Mouse (Mus musculus) lung, embryonic 16.5 days (tissue): ENCODE measurements around the gene Nhsl1. TPM values are rescaled to one million over a fixed set of nuclear protein-coding genes. Genes with fewer than 3 reads are reported as not detected.

Experiments
- ATAC-seq: fragments of 200-750 bp; cut with Nextera tagmentation; 2 replicates; pipeline ENCODE4 v1.8.0; 2017; ENCODE audit warnings: low read depth, mild to moderate bottlenecking, moderate library complexity
- H3K27ac ChIP-seq: fragments of 300-500 bp; sonication (generic); 2 replicates; pipeline ENCODE4 v1.5.1; 2014; ENCODE audit warnings: mild to moderate bottlenecking, control low read depth, low read length
- H3K27me3 ChIP-seq: fragments of 300-500 bp; sonication (generic); 2 replicates; pipeline ENCODE4 v1.6.1; 2014; ENCODE audit warnings: low read depth, low read length, mixed read lengths; ENCODE audit not compliant: control insufficient read depth, insufficient read depth
- H3K36me3 ChIP-seq: fragments of 300-500 bp; sonication (generic); 2 replicates; pipeline ENCODE4 v1.6.1; 2014; ENCODE audit warnings: low read length; ENCODE audit not compliant: control insufficient read depth, insufficient read depth
- H3K4me1 ChIP-seq: fragments of 300-500 bp; sonication (generic); replicated peaks from 2 replicates; pipeline ENCODE4 v1.6.1; 2014; ENCODE audit warnings: low read length, mixed read lengths; ENCODE audit not compliant: control insufficient read depth, insufficient read depth
- H3K4me2 ChIP-seq: fragments of 300-500 bp; sonication (generic); 2 replicates; pipeline ENCODE4 v1.6.1; 2014; ENCODE audit warnings: low read depth, low read length, control low read depth
- H3K4me3 ChIP-seq: fragments of 300-500 bp; sonication (generic); 2 replicates; pipeline ENCODE4 v1.5.1; 2014; ENCODE audit warnings: mild to moderate bottlenecking, low read length, control low read depth
- H3K9ac ChIP-seq: fragments of 300-500 bp; sonication (generic); 2 replicates; pipeline ENCODE4 v1.6.1; 2014; ENCODE audit warnings: low read length, control low read depth
- H3K9me3 ChIP-seq: fragments of 300-500 bp; sonication (generic); 2 replicates; pipeline ENCODE4 v1.6.1; 2016; ENCODE audit warnings: low read length; ENCODE audit not compliant: control insufficient read depth
- WGBS: fragments of 180-500 bp; shearing (Covaris S2); extraction: QIAGEN DNeasy Blood & Tissue Kit; methylation state at CpG from one replicate; pipeline ENCODE4 v1.1.7; 2014; 5-methylcytosine and 5-hydroxymethylcytosine counted together
- polyA plus RNA-seq: library from polyadenylated mRNA; unstranded; fragments of >200 nt; fragmentation: Nextera tagmentation; extraction: Ambion mirVana; gene quantifications from 2 replicates; pipeline ENCODE4 v1.2.1, GENCODE M21; 2015

The Nhsl1 gene
- polyA plus RNA-seq, 1 experiment from 2014 or later: 4.6 TPM

GRCm38 (mm10) chr10:18321861-18322260 lies 3.1 kb downstream of the Nhsl1 start:
- no peak for ATAC-seq
- 88% methylated on average over 6 of the region's 6 CpGs for WGBS
- no peak overlapping the region for H3K27ac ChIP-seq
- H3K4me3 ChIP-seq: no peak overlapping the region
- H3K4me1 ChIP-seq: peaks cover 15% of the 10 kb centered on the region
- H3K4me2 ChIP-seq: no peak overlapping the region
- H3K27me3 ChIP-seq: no peaks in the 10 kb centered on the region; the same call in 1 of the 2 replicates
- no peak overlapping the region for H3K9ac ChIP-seq
- H3K9me3 ChIP-seq: no peaks in the 10 kb centered on the region
- no peaks in the 10 kb centered on the region for H3K36me3 ChIP-seq

- no peak overlapping the region for H3K27ac ChIP-seq
- no peak overlapping the region for H3K4me2 ChIP-seq
- H3K9ac ChIP-seq: no peak overlapping the region
- no peaks in the 10 kb centered on the region for H3K9me3 ChIP-seq
- H3K36me3 ChIP-seq: no peaks in the 10 kb centered on the region
- H3K4me3 ChIP-seq: no peak overlapping the region
- peaks cover 11% of the 10 kb centered on the region for H3K4me1 ChIP-seq
- no peak for ATAC-seq
- no peaks in the 10 kb centered on the region for H3K27me3 ChIP-seq
- 31% methylated on average over 4 of the region's 4 CpGs for WGBS
These were observed 4.9 kb downstream of the Nhsl1 start for GRCm38 (mm10) chr10:18323701-18324100.

GRCm38 (mm10) chr10:18328331-18328908 lies 9.6 kb downstream of the Nhsl1 start:
- no peak overlapping the region for H3K9ac ChIP-seq
- ATAC-seq: no peak; the same call in 1 of the 2 replicates
- 61% methylated on average over 5 of the region's 5 CpGs for WGBS

GRCm38 (mm10) chr10:18329096-18330038 lies 10.6 kb downstream of the Nhsl1 start:
- Histone ChIP-seq H3K27me3 (no peaks in the 10 kb centered on the region), H3K4me3 (peak overlapping the region; percentile 37), H3K9ac (peak overlapping the region; percentile 56), H3K4me1 (peaks cover 11% of the 10 kb centered on the region), H3K27ac (0 out of 2 replicates have a peak overlapping the region, but pooled peaks have one; percentile 20), H3K9me3 (no peaks in the 10 kb centered on the region), H3K4me2 (peak overlapping the region; percentile 59), H3K36me3 (no peaks in the 10 kb centered on the region)
- 7% methylated on average over 22 of the region's 23 CpGs for WGBS
- ATAC-seq: peak; percentile 39; the same call in 1 of the 2 replicates

More at GRCm38 (mm10) chr10:18328331-18328908, 9.6 kb downstream of the Nhsl1 start:
- peaks cover 11% of the 10 kb centered on the region for H3K4me1 ChIP-seq
- H3K4me3 ChIP-seq: no peak overlapping the region
- H3K4me2 ChIP-seq: no peak overlapping the region
- H3K27ac ChIP-seq: no peak overlapping the region
- no peaks in the 10 kb centered on the region for H3K9me3 ChIP-seq
- no peaks in the 10 kb centered on the region for H3K27me3 ChIP-seq
- H3K36me3 ChIP-seq: no peaks in the 10 kb centered on the region

- no peaks in the 10 kb centered on the region for H3K36me3 ChIP-seq
- WGBS: 71% methylated on average over 5 of the region's 5 CpGs
- H3K27ac ChIP-seq: no peak overlapping the region
- ATAC-seq: no peak
- H3K4me1 ChIP-seq: peaks cover 11% of the 10 kb centered on the region
- no peaks in the 10 kb centered on the region for H3K9me3 ChIP-seq
- H3K27me3 ChIP-seq: no peaks in the 10 kb centered on the region
- H3K4me2 ChIP-seq: no peak overlapping the region
- no peak overlapping the region for H3K4me3 ChIP-seq
- H3K9ac ChIP-seq: no peak overlapping the region
These were observed 11.7 kb downstream of the Nhsl1 start for GRCm38 (mm10) chr10:18330445-18330844.

GRCm38 (mm10) chr10:18333575-18333974 lies 14.8 kb downstream of the Nhsl1 start:
- Histone ChIP-seq H3K4me1 (peaks cover 11% of the 10 kb centered on the region), H3K4me3 (no peak overlapping the region), H3K9me3 (no peaks in the 10 kb centered on the region), H3K4me2 (no peak overlapping the region), H3K9ac (no peak overlapping the region), H3K36me3 (no peaks in the 10 kb centered on the region), H3K27ac (no peak overlapping the region), H3K27me3 (no peaks in the 10 kb centered on the region)
- WGBS: 58% methylated on average over 4 of the region's 4 CpGs
- no peak for ATAC-seq

- Histone ChIP-seq H3K4me3 (no peak overlapping the region), H3K9ac (no peak overlapping the region), H3K4me2 (no peak overlapping the region), H3K36me3 (no peaks in the 10 kb centered on the region), H3K9me3 (no peaks in the 10 kb centered on the region), H3K27ac (no peak overlapping the region), H3K27me3 (no peaks in the 10 kb centered on the region), H3K4me1 (peaks cover 7% of the 10 kb centered on the region)
- ATAC-seq: no peak
- 82% methylated on average over 4 of the region's 4 CpGs for WGBS
These were observed 15.4 kb downstream of the Nhsl1 start for GRCm38 (mm10) chr10:18334176-18334575.

- WGBS: 84% methylated on average over 9 of the region's 9 CpGs
- no peak overlapping the region for H3K4me3 ChIP-seq
- H3K4me1 ChIP-seq: peaks cover 2% of the 10 kb centered on the region; the same call in 1 of the 2 replicates
- H3K27ac ChIP-seq: no peak overlapping the region
- no peaks in the 10 kb centered on the region for H3K27me3 ChIP-seq
- H3K9me3 ChIP-seq: no peaks in the 10 kb centered on the region
- ATAC-seq: no peak
- H3K9ac ChIP-seq: no peak overlapping the region
- H3K4me2 ChIP-seq: no peak overlapping the region
- no peaks in the 10 kb centered on the region for H3K36me3 ChIP-seq
These were observed 15.9 kb downstream of the Nhsl1 start for GRCm38 (mm10) chr10:18334734-18335133.

GRCm38 (mm10) chr10:18337725-18338124 lies 18.9 kb downstream of the Nhsl1 start:
- H3K27me3 ChIP-seq: no peaks in the 10 kb centered on the region
- no peaks in the 10 kb centered on the region for H3K9me3 ChIP-seq
- no peak overlapping the region for H3K27ac ChIP-seq
- H3K4me3 ChIP-seq: no peak overlapping the region
- H3K36me3 ChIP-seq: no peaks in the 10 kb centered on the region
- 76% methylated on average over 5 of the region's 5 CpGs for WGBS
- ATAC-seq: no peak
- no peaks in the 10 kb centered on the region for H3K4me1 ChIP-seq
- no peak overlapping the region for H3K9ac ChIP-seq
- no peak overlapping the region for H3K4me2 ChIP-seq
